Mouse (Mus musculus) olfactory bulb, adult 2 months (tissue): ENCODE measurements at regions not wholly inside any gene's neighbourhood (a gene's known extent, or its start where the extent isn't known, plus 50 kb on each side); places are given as distances from the start of the nearest gene placed in this dataset.

Source experiments
- CTCF ChIP-seq: fragments of 200-500 bp; IDR thresholded peaks from 2 replicates; pipeline ENCODE4 v1.5.1; 2012; ENCODE audit warnings: low read depth, mild to moderate bottlenecking, low read length, moderate library complexity; ENCODE audit not compliant: insufficient read depth
- POLR2A ChIP-seq: fragments of 200-500 bp; IDR thresholded peaks from 2 replicates; pipeline ENCODE4 v1.6.1; 2012; ENCODE audit warnings: mild to moderate bottlenecking, low read depth, low read length, moderate library complexity; ENCODE audit not compliant: insufficient read depth

DNA sequence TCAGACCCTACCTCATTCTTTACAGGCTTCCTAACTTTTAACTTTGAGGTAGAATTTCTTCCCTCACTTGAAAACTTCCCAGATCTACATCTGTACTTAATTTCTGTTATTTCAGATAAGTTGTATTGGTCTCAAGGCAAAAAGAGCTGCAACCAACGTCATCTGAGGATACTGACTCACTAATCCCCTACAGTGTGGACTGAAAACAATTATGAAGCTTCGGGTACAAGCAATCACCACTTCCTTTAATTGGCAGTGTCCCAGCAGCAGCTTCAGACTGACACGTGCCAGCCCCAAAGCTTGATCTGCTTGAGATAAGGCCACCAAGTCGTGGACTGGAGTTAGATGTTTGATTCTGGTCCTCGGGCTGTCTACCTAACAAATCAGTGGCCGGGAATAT lies 247.3 kb upstream of the Zc3h12c start:
- TF ChIP-seq CTCF (no peak), POLR2A (no peak)
